Mouse (Mus musculus) liver, embryonic 14.5 days (tissue): ENCODE measurements around the gene Cog1. TPM values are rescaled to one million over a fixed set of nuclear protein-coding genes. Genes with fewer than 3 reads are reported as not detected.

Experiments used
- ATAC-seq: fragments of 200-750 bp; cut with Nextera tagmentation; 2 replicates; pipeline ENCODE4 v1.8.0; 2017; ENCODE audit warnings: moderate number of reproducible peaks, mild to moderate bottlenecking, moderate library complexity; ENCODE audit not compliant: insufficient read depth
- DNase-seq, 3 experiments: peaks; one replicate each; pipeline ENCODE4 v3.0.0-alpha.2; 2012 to 2013; ENCODE audit warnings: low read depth in 3 of 3, low spot score in 3 of 3
- H3K27ac ChIP-seq: fragments of 300-500 bp; sonication (generic); 2 replicates; pipeline ENCODE4 v1.5.1; 2014; ENCODE audit warnings: moderate library complexity, mild to moderate bottlenecking, control low read depth, inconsistent platforms
- H3K27me3 ChIP-seq: fragments of 300-500 bp; sonication (generic); 2 replicates; pipeline ENCODE4 v1.6.1; 2014; ENCODE audit warnings: mild to moderate bottlenecking, low read length, moderate library complexity; ENCODE audit not compliant: control insufficient read depth, insufficient read depth
- H3K36me3 ChIP-seq: fragments of 300-500 bp; sonication (generic); replicated peaks from 2 replicates; pipeline ENCODE4 v1.6.1; 2014; ENCODE audit warnings: low read depth; ENCODE audit not compliant: control insufficient read depth, insufficient read depth
- H3K4me1 ChIP-seq, 2 experiments: fragments of 200-500 bp in 1 of 2; fragments of 300-500 bp in 1 of 2; sonication (generic) in 1 of 2; replicated peaks; 2 replicates each; pipeline ENCODE4 v1.6.1; 2012 to 2014; ENCODE audit warnings: antibody characterized with exemption in 1 of 2, inconsistent platforms in 1 of 2, low read length in 1 of 2; ENCODE audit not compliant: control insufficient read depth in 2 of 2, insufficient read depth in 2 of 2
- H3K4me2 ChIP-seq: fragments of 300-500 bp; sonication (generic); 2 replicates; pipeline ENCODE4 v1.6.1; 2014; ENCODE audit warnings: low read depth, mild to moderate bottlenecking, control low read depth, moderate library complexity
- H3K4me3 ChIP-seq, 2 experiments: fragments of 200-500 bp in 1 of 2; fragments of 300-500 bp in 1 of 2; sonication (generic) in 1 of 2; 2 replicates each; pipeline ENCODE4 v1.5.1; 2012 to 2014; ENCODE audit warnings: low read depth in 2 of 2, low read length in 2 of 2, mild to moderate bottlenecking in 2 of 2, control low read depth in 1 of 2, inconsistent platforms in 1 of 2, moderate library complexity in 1 of 2; ENCODE audit not compliant: insufficient read depth in 1 of 2
- H3K9ac ChIP-seq: fragments of 300-500 bp; sonication (generic); replicated peaks from 2 replicates; pipeline ENCODE4 v1.6.1; 2014; ENCODE audit warnings: mild to moderate bottlenecking, control low read depth, moderate library complexity
- H3K9me3 ChIP-seq: fragments of 300-500 bp; sonication (generic); 2 replicates; pipeline ENCODE4 v1.6.1; 2016; ENCODE audit warnings: low read length, mixed read lengths; ENCODE audit not compliant: control insufficient read depth
- CTCF ChIP-seq: IDR thresholded peaks from 2 replicates; pipeline ENCODE4 v1.5.1; 2016; ENCODE audit warnings: antibody characterized with exemption, low read depth, control low read depth
- EP300 ChIP-seq: IDR thresholded peaks from 2 replicates; pipeline ENCODE4 v1.6.1; 2016; ENCODE audit warnings: antibody characterized with exemption, low read depth
- WGBS: fragments of 180-500 bp; shearing (Covaris S2); extraction: QIAGEN DNeasy Blood & Tissue Kit; methylation state at CpG from one replicate; pipeline ENCODE4 v1.1.7; 2014; ENCODE audit not compliant: insufficient replicate concordance; 5-methylcytosine and 5-hydroxymethylcytosine counted together
- polyA plus RNA-seq, 2 experiments: library from polyadenylated mRNA; depleted of rRNA in 1 of 2; stranded (reverse) in 1 of 2; unstranded in 1 of 2; fragments of >200 nt; fragmentation: Nextera tagmentation in 1 of 2; extraction: Ambion mirVana in 1 of 2; gene quantifications; 2 replicates each; pipeline versions ENCODE4 v1.2.1 to v1.2.3; 2012 to 2014

Gene Cog1
- polyA plus RNA-seq, 2 experiments, result 9.3 to 12.9 TPM

DNA sequence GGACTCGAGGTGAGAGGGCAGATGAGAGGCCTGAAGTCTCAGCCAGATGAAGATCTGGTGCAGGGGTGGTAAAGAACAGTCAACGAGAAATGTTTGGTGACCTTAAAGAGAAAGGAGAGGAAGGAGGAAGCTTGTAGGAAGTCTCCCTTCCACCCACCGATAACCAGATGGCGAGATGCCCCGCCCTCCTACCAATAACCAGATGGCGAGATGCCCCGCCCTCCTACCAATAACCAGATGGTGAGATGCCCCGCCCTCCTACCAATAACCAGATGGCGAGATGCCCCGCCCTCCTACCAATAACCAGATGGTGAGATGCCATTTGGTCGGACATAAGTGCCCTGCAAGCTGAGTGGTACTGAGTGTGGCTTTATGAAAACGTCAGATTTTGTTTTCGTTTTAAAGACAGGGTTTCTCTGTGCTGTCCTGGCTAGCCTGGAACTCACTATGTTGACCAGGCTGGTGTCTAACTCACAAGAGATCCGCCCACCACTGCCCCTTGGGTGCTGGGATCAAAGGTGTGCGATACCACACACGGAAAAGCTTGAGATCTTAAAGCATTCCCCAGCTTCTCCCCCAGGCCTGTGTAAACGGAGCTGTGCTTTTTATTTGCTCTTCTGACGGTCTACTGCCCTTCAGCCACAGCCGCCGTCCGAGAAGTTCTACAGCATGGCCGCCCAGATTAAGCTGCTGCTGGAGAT, 2.4 kb downstream of the Cog1 start:
- Histone ChIP-seq H3K4me3 (peak overlapping the region; percentile 43 to 100), H3K4me1 (peaks cover 24 to 27% of the 10 kb centered on the region in 2 experiments), H3K27ac (peak overlapping the region; percentile 84), H3K9me3 (no peaks in the 10 kb centered on the region), H3K9ac (peak overlapping the region; percentile 51; the same call in 1 of the 2 replicates), H3K36me3 (peaks cover 47% of the 10 kb centered on the region), H3K4me2 (peak overlapping the region; percentile 95), H3K27me3 (no peaks in the 10 kb centered on the region)
- peak; percentile 52 to 58 (median 58) for DNase-seq
- WGBS, result 56% methylated on average over 22 of the region's 22 CpGs
- peak; percentile 59; the same call in 1 of the 2 replicates for TF ChIP-seq EP300
- no peak for TF ChIP-seq CTCF
- ATAC-seq, result peak; percentile 48

DNA sequence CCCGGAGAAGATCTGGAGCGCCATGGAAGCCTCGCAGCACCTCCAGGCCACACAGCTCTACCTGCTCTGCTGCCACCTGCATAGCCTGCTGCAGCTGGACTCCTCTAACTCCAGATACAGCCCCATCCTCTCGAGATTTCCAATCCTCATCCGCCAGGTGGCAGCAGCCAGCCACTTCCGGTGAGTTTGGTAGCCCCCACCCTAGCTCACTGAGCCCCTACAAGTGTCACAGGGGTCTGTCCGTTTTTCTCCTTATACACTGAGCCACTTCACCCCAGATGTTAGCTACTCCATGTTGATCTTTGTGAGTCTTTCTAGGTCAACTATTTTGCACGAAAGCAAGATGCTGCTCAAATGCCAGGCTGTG, 2.9 kb downstream of the Cog1 start:
- TF ChIP-seq CTCF (peak; percentile 63), EP300 (no peak)
- DNase-seq (no peak), ATAC-seq (no peak)
- peak overlapping the region; percentile 15; the same call in 1 of the 2 replicates for H3K4me2 ChIP-seq
- H3K4me1 ChIP-seq, result peaks cover 24 to 27% of the 10 kb centered on the region in 2 experiments
- H3K9me3 ChIP-seq, result no peaks in the 10 kb centered on the region
- H3K27ac ChIP-seq, result peak overlapping the region; percentile 80
- no peaks in the 10 kb centered on the region for H3K27me3 ChIP-seq
- no peak overlapping the region for H3K4me3 ChIP-seq
- peaks cover 52% of the 10 kb centered on the region for H3K36me3 ChIP-seq
- H3K9ac ChIP-seq, result no peak overlapping the region
- 62% methylated on average over 8 of the region's 8 CpGs for WGBS

DNA sequence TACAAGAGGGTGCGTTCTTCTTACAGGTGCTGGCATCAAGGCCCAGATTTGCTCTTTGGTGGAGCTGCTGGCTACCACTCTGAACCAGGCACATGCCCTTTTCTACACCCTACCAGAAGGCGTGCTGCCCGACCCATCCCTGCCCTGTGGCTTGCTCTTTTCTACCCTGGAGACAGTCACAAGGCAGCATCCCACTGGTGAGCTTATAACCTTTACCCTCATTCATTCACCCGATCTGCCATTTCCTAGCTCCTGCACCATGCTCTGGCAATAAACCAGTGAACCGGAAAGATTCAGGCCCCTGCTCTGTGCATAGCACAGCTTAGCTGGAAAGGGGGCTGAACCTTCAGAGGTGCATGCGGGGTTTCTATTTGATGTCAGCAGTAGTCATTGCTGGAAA, 3.5 kb downstream of the Cog1 start:
- TF ChIP-seq CTCF, result no peak
- no peak for TF ChIP-seq EP300
- Histone ChIP-seq H3K4me3 (no peak overlapping the region), H3K27ac (no peak overlapping the region), H3K9ac (no peak overlapping the region), H3K9me3 (no peaks in the 10 kb centered on the region), H3K36me3 (peaks cover 59% of the 10 kb centered on the region), H3K4me1 (peaks cover 24 to 27% of the 10 kb centered on the region in 2 experiments), H3K4me2 (no peak overlapping the region), H3K27me3 (no peaks in the 10 kb centered on the region)
- ATAC-seq (no peak), DNase-seq (no peak)
- WGBS, result 88% methylated on average over 6 of the region's 6 CpGs

DNA sequence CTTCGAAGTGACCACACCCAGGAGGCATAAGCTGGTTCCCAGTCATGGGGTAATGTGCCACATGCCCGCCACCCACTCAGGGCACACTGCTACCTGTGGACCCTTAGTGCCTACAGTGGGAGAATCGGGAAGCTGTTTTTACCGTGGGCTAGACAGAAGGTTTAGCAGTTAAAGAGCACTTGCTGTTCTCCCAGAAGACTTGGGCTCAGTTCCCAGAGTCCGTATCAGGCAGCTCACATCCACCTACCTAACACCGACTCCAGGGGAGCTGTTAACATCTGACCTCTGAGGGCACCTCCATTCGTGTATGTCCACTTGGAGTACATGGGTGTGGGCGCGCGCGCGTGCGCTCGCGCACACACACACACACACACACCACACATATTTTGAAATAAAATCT, 5.1 kb downstream of the Cog1 start:
- WGBS, result 92% methylated on average over 15 of the region's 15 CpGs
- Histone ChIP-seq H3K27me3 (no peaks in the 10 kb centered on the region), H3K4me1 (peaks cover 16% of the 10 kb centered on the region in 2 experiments), H3K9ac (no peak overlapping the region), H3K4me2 (no peak overlapping the region), H3K27ac (no peak overlapping the region), H3K4me3 (no peak overlapping the region), H3K9me3 (no peaks in the 10 kb centered on the region), H3K36me3 (peaks cover 74% of the 10 kb centered on the region)
- ATAC-seq, result no peak
- DNase-seq, result no peak
- no peak for TF ChIP-seq EP300
- TF ChIP-seq CTCF, result no peak

DNA sequence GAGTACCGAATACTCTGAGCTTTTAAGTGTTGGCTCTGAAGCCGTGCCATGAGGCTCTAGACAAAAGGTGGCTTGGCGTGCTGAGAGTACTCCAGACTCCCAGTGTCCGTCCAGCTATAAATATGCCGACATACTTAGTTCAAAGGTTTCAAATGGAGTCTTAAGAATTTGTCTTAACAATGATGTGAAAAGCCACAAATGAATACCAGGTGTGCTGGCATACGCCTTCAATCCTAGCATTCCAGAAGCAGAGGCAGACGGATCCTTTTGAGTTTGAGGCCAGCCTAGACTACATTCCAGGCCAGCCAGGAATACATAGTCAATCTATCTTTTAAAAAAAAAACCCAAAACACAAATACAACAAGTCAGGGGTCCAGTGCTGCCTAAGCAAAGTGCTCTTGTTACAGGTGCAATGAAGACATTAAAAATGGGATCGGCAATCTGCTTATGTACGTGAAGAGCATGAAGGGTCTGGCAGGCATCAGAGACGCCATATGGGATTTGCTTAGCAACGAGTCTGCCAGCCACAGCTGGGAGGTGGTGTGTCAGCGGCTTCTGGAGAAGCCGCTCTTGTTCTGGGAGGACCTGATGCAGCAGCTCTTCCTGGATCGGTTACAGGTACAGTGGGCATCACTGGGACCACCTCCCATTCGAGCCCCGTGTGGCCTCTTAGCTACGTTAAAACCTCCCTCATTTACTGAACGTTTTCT, 5.7 kb downstream of the Cog1 start:
- DNase-seq (no peak), ATAC-seq (no peak)
- TF ChIP-seq CTCF, result no peak
- TF ChIP-seq EP300, result no peak
- Histone ChIP-seq H3K27me3 (no peaks in the 10 kb centered on the region), H3K36me3 (peaks cover 80% of the 10 kb centered on the region), H3K4me2 (no peak overlapping the region), H3K9ac (no peak overlapping the region), H3K27ac (no peak overlapping the region), H3K9me3 (no peaks in the 10 kb centered on the region), H3K4me3 (no peak overlapping the region), H3K4me1 (peaks cover 16% of the 10 kb centered on the region in 2 experiments)
- 85% methylated on average over 18 of the region's 18 CpGs for WGBS
